Mouse (Mus musculus) thymus, postnatal 25 days (tissue): ENCODE results near the gene Muc13.
A peak's percentile ranks its signal among the peaks of the same experiment; 100 is the strongest.

Experiments
- DNase-seq: peaks from one replicate; pipeline ENCODE4 v3.0.0; 2022

The Muc13 gene

DNA sequence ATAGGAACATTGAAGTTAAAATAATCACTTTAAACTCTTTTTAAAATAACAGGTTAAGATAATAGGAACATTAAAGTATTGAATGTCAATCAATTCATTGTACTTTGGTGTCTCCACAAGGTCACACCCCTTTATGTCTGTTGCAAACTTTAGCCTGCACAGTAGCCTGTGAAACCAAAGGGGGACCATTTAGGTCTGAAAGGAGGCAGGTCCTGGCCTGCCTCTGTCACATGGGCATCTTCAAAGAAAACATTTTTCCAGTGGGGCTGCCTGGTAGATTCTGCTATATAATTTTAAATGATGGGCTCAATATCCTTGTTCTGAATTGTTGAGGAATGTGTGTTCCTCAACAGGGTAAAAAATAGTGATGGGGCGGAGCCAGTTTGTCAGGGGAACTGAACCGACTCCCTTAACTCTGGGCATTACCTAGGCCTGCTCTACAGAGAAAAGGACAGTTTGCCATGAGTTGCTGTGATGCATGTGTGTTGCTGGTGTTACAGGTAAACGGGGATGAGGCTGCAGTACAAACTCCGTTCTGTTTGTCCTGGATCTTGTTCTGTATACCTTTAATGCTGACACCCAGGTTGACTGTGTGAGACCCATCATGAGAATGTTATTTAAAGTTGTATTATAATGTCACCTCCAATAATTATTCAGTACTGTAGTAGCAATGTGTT is 22.9 kb upstream of the Muc13 start:
- no peak for DNase-seq

DNA sequence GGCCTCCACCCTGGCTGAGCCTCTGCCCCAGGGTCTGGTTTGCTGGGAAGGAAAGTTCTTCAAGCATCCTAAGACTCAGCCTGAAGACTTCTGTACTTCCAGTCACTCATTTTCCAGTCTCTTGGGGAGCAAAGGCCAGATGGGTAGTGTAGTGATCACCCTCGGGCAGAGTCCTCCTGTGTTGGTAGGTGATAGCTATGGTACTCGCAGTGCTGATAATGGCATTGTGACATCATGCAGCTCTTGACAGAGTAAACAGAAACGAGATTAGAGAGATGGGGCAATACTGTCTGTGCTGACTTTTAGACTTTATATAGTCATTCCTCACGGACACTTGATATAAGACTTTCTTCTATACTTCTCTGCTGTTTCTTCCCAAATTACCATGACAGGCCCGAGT is 21.0 kb upstream of the Muc13 start:
- DNase-seq, result no peak

GRCm38 (mm10) chr16:33774972-33775371 is 18.9 kb upstream of the Muc13 start:
- DNase-seq, result no peak

GRCm38 (mm10) chr16:33775733-33776335 is 18.0 kb upstream of the Muc13 start:
- DNase-seq, result no peak

DNA sequence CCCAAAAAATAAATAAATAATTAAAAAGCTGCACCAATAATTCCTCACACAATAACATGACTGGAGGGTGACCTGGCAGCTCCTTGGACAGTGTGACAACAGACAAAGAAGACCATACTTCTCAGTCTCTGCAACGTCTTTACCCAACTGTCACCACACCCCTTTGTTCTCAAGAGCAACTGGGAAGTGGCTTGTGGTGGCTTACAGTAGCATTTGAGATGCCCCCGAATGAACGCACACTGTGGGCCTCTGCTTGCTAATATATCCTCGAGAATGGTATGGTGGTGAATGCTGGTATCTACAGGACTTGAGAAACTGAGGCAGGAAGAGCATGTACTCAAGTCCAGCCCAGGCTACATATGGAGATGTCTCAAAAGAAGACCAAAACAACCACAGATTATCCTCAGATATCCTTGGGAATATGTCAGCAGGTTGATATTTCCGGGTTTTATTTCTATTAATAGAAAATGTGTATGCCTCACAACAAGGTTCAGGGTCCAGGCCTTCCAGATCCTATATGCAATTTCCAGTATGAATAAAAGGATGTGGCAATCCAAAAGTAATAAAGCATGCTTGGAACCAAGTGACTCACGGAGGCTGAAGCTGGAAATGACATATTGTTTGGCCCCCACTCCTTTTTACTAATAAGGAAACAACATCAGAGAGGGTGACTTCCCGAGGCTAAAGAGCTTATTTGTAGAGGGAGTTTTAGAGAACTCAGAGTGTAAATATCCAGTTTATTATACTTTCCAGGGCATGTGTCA is 16.9 kb upstream of the Muc13 start:
- no peak for DNase-seq

- no peak for DNase-seq
Observed at GRCm38 (mm10) chr16:33777607-33778006, 16.2 kb upstream of the Muc13 start.

DNA sequence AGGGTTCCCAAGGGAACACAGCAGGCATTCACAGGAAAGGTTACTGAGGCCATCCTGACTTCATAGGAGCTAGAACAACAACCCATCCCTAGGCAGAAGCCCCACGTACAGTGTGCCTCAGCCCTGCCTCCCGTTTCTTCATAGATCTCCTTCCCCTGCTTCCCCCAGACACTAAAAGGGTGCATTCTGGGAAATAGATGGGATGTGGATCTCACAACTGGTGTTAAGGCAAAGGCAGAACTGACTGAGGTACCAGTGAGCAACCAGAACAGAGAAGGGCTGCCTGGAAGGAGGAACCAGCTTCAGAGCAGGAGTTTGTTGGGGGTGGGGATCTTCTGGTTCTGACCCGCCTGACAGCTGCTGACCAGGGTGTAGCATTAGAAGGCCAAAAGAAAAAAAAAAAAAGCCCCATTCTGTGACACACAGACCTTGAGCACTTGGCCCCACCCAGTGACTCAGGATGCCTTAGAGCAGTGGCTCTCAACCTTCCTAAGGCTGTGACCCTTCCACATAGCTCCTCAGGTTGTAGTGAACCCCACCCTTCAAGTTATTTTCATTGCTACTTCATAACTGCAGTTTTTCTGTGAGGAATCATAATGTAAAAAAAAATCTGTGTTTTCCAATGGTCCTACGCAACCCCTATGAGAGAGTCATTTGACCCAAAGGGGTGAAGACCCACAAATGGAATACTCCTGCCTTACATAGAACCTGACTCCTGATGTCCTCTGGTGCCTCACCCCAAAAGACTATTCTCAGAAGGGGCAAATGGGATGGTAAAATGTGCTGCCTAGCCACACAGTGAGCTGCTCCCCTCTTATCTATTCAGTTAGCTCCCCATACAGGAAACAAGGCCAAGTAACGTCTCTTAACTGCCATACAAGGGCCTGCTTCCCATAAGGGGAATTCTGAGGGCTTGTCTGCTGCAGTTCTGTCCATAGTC is 11.8 kb upstream of the Muc13 start:
- DNase-seq, result no peak

DNA sequence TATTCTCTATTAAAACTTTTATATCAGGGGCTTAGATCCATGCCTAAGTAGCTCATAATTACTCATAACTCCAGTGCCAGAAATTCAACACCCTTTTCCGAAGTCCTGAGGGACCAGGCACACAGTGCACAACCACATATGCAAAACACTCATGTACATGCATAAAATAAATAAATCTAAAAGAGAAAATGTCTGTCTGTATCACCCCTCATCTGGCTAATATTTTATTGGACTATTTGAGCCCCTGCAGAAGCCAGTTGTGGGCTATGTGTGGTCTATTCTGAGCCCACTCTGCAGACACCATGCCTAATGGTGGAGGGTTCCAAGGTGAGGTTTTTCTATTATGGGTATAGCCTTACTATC is 11.1 kb upstream of the Muc13 start:
- DNase-seq, result no peak

- no peak for DNase-seq
Observed at GRCm38 (mm10) chr16:33784547-33784946, 9.3 kb upstream of the Muc13 start.

DNA sequence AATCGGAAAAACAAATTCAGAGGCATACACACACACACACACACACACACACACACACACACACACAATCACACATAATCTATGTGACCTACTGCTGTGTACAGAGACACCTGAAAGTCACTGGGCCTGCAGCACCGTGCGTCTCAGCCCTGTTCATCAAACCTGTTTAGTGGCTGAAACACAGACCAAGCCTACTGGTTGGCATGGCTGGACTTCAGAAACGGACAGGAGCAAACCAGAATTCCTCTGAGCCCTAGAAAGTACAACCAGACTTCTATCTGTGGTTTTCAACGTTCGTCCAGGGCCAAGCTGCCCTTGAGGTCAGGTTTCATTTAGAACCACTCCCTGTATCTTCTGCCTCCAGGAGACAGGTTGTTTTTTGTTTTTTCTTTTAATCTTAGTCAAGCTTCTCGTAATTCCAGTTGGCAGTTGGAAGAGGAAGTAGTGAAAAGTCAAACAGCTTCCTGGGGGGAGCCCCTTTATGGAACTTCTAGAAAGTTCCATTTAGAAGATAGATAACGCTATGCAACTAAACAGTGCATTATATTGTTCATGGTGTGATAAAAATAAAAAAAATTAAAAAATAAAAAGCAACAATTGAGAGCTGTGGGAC is 8.6 kb upstream of the Muc13 start:
- DNase-seq, result no peak

GRCm38 (mm10) chr16:33786657-33787390 is 7.0 kb upstream of the Muc13 start:
- DNase-seq, result no peak

- no peak for DNase-seq
Observed at GRCm38 (mm10) chr16:33795106-33795505, 1.3 kb downstream of the Muc13 start.

DNA sequence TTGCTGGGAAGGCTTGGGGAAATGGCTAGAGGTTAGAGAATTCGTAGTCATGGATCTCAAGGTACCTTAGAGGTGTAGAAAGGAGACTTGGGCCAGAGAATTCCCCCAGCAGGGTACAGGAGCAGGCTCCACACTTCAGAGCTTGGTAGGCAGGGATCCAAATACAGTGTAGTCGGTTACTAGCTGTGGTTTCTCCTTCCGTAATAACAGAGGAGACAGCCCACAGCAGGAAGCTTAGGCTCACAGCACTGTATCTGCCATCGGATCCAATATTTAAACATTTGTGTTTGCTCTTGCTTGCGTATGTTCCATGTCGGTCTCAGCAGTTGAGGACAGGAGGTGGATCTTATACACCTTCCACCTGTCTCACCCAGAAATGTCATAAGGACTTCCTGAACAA is 2.0 kb downstream of the Muc13 start:
- peak; percentile 6 for DNase-seq

- DNase-seq, result no peak
Observed at GRCm38 (mm10) chr16:33796756-33797155, 2.9 kb downstream of the Muc13 start.

DNA sequence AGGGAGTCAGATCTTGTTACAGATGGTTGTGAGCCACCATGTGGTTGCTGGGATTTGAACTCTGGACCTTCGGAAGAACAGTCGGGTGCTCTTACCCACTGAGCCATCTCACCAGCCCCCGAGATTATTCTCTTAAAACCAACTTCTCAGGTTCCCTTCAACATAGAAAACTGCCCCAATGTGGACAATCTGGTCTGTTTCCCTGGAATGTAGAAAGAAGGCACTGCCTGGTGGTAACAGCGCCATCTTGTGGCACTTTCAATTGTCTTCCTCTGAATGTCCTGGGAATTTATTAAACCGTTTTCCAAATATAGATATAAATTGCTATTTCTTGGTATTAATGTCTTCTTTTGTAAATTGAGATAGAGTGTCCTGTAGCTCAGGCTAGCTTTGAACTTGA is 4.0 kb downstream of the Muc13 start:
- peak; percentile 30 for DNase-seq

- no peak for DNase-seq
Observed at GRCm38 (mm10) chr16:33810002-33810401, 16.2 kb downstream of the Muc13 start.

DNA sequence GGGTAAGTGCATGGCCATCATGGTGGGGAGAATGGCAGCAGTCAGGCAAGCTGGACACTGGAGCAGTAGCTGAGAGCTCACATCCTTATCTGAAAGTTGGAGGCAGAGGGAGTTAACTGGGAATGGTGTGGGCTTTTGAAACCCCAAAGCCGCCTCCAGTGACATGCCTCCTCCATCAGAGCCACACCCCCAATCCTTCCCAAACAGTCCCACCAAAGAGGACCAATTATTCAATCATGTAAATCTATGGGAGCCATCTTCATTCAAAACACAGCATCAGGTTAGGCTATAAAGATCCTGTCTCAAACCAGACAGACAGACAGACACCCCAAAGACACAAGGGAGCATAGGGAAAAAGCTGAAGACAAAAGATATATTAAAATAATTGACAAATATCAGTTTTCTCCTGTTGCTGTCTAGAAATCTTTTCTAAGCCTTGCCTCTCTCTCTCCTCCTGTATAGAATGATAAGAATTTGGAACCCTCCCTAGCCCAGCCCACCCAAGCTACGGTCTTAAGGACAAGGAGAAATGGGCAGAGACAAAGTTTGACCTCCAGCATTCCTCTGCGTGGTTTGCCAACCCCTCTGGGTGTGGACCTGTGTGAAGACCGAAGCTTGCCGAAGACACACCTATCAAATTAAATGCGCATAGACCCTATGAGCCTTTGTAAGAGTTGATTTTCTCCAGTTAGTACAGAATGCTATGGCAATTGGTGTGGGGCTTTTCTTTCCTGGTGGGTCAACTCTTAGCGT is 24.8 kb downstream of the Muc13 start:
- DNase-seq, result no peak

GRCm38 (mm10) chr16:33820269-33821178 is 26.7 kb downstream of the Muc13 start:
- DNase-seq, result peak; percentile 84

DNA sequence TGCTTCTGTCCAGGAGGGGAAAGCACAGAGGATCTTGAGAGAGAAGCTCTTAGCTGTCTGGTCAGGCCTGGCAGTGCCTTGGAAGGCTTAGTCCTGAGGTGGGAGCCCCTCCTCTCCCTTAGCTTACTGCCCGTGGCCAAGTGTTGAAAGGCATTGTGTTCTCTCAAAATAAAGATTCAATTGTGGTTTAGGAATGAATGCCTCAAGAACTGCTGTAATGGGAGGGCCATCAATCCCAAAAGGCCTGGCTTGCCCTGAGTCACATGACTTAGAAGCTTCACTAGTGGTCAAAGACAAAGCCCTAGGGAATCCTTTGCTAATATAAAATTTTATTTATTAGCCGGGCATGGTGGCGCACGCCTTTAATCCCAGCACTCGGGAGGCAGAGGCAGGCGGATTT is 30.8 kb downstream of the Muc13 start:
- DNase-seq, result no peak

DNA sequence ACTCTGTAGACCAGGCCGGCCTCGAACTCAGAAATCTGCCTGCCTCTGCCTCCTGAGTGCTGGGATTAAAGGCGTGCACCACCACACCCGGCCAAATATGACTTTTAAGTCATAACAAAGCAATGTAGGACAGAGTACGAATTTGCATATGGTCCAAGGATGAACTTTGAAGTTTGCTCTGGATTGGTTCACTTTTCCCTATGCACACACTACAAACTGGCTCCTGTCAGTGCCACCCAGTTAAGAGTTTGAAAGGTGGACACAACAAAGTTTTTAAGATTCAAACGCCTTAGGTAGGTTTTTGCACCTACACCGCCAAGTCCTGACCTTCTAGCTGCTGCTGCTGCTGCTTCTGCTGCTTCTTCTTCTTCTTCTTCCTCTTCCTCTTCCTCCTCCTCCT is 34.7 kb downstream of the Muc13 start:
- DNase-seq, result no peak
